Mouse (Mus musculus): ENCODE measurements around the gene Fgf8. TPM values are rescaled to one million over a fixed set of nuclear protein-coding genes. Genes with fewer than 3 reads are reported as not detected.

The Fgf8 gene
- total RNA-seq, 2 experiments from 2014 or later, result not detected

DNA sequence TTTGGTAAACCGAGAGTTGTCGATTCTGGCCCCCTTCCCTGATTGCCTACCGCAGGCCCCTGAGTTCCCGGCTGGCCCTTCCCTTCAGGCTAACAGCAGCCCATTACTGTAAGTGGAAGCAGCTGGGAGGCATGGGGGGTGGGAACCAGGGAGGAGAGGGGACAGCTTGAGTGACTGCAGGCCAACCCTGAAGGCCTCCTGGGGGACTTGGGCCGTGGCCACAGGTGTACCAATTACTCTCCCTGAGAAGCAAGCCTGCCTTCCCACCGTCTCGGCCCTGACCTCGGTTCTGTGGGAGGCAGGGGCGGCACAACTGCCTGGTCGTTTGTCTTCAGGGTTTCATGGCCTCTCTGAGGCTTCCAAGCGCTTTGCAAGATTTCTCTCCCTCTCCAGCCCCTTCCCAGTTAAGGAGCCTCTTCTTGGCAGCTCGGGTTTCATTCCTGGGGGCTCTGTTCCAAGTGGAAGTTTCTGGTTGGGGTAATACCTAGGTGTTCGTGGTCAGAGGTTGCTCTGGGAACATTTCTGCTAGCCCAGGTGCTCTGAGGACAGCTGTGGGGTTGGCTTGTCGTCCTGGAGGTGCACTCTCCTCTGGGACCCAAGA, 16.9 kb downstream of the Fgf8 start:
- DNase-seq, result no peak

GRCm38 (mm10) chr19:45722188-45722587, 20.5 kb downstream of the Fgf8 start:
- no peak for DNase-seq

GRCm38 (mm10) chr19:45718286-45718685, 24.4 kb downstream of the Fgf8 start:
- peak in 1 of 2 experiments; percentile 33 for DNase-seq

- peak; percentile 25 to 39 for DNase-seq
Observed at GRCm38 (mm10) chr19:45717493-45718220, 25.1 kb downstream of the Fgf8 start.

- DNase-seq, result no peak
Observed at GRCm38 (mm10) chr19:45708704-45709103, 34.0 kb downstream of the Fgf8 start.

DNA sequence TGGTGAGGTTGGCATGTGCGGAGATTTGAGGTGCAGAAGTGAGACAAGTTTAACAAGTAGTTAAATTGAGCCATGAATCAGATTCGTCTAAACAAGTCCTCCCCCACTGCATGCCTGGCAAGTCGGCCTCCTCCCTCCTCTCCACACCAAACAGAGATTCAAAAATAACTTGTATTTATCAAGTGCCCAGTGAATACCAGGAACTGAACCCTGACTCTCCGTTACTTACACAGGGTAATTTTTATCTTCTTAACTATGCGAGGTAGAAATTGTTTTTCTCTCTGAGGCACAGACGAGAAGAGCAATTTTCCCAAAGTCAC, 46.5 kb downstream of the Fgf8 start:
- DNase-seq, result no peak

GRCm38 (mm10) chr19:45695496-45696280, 47.0 kb downstream of the Fgf8 start:
- no peak for DNase-seq

DNA sequence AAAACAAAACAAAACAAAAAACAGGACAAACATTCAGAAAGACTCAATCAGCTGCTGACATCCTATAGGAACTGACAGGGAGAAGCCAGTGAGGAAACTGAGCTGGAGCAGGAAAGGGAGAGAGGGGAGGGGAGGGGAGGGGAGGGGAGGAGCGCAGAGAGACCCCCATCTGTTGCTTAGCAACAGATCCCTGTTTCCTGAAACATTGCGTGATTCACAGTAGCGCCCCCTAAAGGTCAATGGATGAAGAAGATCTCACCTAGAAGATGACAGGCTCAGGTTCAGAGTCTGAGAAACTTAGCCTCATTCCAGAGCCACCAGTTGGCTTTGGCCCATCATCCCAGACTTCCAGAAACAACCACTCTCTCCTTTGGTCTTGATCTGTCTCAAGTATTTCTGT, 48.7 kb downstream of the Fgf8 start:
- no peak for DNase-seq

- peak in 1 of 2 experiments; percentile 14 for DNase-seq
Observed at GRCm38 (mm10) chr19:45692211-45692610, 50.5 kb downstream of the Fgf8 start.

DNA sequence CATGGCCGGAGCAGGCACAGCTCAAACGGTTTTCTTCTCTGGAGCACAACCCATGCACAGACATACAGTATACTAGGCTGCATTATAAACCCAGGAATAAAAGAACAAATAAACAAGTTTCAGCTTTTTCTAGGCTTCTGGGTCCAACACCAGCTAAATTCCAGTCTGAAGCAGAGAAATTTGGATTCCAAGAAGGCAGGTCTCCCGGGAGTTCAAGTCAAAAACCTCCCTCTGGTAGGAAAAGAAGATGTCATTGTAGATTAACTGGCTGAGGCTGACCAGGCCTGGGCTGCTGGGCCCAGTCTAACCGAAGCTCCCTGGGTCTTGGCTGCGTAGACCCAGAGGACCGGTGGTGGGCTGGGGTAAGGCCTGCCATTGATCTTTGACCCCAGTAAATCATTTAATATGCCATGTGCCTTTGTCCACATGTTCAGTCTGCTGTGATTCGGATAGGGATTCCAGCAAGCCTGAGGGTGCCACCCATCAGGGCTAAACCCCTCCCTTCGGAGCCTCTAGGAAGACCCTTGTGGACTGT, 51.6 kb downstream of the Fgf8 start:
- no peak for DNase-seq

DNA sequence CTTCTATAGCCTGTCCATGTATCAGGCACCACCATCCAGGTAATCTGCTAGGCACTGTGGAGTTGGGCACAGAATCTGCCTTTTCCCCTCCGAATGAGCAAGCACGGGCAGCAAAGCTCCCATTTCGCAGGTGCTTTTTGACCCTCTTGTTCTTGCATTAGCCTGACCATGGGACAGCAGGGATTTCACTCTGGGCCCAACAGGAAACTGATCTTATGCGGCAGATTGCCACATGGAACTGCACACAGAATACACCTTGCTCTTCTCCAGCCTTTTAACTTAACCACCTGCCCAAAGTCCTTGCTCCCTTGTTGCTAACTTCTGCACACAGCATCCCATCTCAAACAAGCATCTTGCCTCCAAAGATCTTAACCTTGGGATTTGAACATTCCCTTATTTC, 55.7 kb downstream of the Fgf8 start:
- no peak for DNase-seq

Other genes starting within 250 kb of the Fgf8 start
- gene Poll, start 182.4 kb downstream of the Fgf8 start, total RNA-seq (2021), result 1 to 10 TPM; 8.5 to 9.3 TPM
- gene Gm17018, start 182.3 kb downstream of the Fgf8 start, total RNA-seq (2021), result 10 to 100 TPM; 52.5 to 66.0 TPM
- 10 to 100 TPM; 33.7 to 34.3 TPM for gene Fbxw4, start 82.6 kb downstream of the Fgf8 start, total RNA-seq (2021)
- gene Npm3, start 6.7 kb upstream of the Fgf8 start, total RNA-seq (2021), result 10 to 100 TPM in 1 of 2 experiments, 1 to 10 TPM in 1; 9.6 to 10.4 TPM
- gene Mgea5, start 40.9 kb upstream of the Fgf8 start, total RNA-seq (2021), result 100 to 1,000 TPM; 163 to 171 TPM
- gene Kcnip2, start 73.1 kb upstream of the Fgf8 start, total RNA-seq (2021), result 100 to 1,000 TPM; 228 to 229 TPM

All from layer of hippocampus, postnatal 36 days (tissue).